Mouse (Mus musculus) gastrocnemius, adult 2 months (tissue): ENCODE data around the gene Fam57b. TPM values are rescaled to one million over a fixed set of nuclear protein-coding genes. Genes with fewer than 3 reads are reported as not detected.
A peak's percentile ranks its signal among the peaks of the same experiment; 100 is the strongest.

Experiments used
- DNase-seq: peaks from one replicate; pipeline ENCODE4 v3.0.0; 2022
- H3K27ac ChIP-seq: fragments of 200-600 bp; 2 replicates; pipeline ENCODE4 v1.8.1; 2022; ENCODE audit warnings: mild to moderate bottlenecking
- H3K4me3 ChIP-seq: fragments of 200-600 bp; 2 replicates; pipeline ENCODE4 v1.8.1; 2022; ENCODE audit warnings: mild to moderate bottlenecking, moderate library complexity
- CTCF ChIP-seq: fragments of 200-600 bp; IDR thresholded peaks from 2 replicates; pipeline ENCODE4 v1.8.1; 2022; ENCODE audit warnings: antibody characterized with exemption, mild to moderate bottlenecking, moderate library complexity
- intact Hi-C: fragments of 180-260 bp; cut with DNase I; formaldehyde crosslinking; loops from one replicate; pipeline ENCODE4 v1.15.1; 2025
- total RNA-seq, 2 experiments: library from RNA; stranded (reverse); gene quantifications; 2 replicates each; pipeline ENCODE4 v1.2.3; 2021

Gene Fam57b
- total RNA-seq, 2 experiments from 2014 or later, result 61.1 to 64.6 TPM

DNA sequence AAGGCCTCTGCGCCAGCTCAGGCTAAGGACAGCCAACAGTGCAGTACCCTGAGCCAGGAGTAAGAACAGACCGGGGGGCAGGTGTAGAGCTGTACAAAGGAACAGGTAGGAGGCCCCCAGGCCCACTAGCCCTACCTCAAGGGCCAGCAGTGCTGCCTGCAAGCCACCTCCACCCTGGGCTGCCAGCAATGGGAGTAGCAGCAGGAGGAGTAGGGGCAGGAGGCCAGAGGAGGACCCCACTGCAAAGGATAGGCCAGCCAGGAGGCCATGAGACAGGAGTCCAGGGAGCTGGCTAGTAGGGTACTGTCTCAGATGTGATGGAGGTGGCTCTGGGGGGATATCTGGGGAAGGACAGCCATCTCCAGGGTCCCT, 73.0 kb downstream of the Fam57b start:
- peak overlapping the region; percentile 35 for H3K27ac ChIP-seq
- TF ChIP-seq CTCF, result no peak
- intact Hi-C loops, result no loop called here
- no peak overlapping the region for H3K4me3 ChIP-seq
- DNase-seq, result no peak

- Histone ChIP-seq H3K27ac (no peak overlapping the region), H3K4me3 (no peak overlapping the region)
- no peak for DNase-seq
- intact Hi-C loops, result no loop called here
- no peak for TF ChIP-seq CTCF
These were observed 79.8 kb downstream of the Fam57b start for GRCm38 (mm10) chr7:126877239-126877638.

Other genes starting within 250 kb of the Fam57b start
- gene Eif3c, start 231.3 kb upstream of the Fam57b start, total RNA-seq, result 100 to 1,000 TPM; 153 to 163 TPM
- under 1 TPM; 0.38 to 0.78 TPM for gene Apobr, start 212.7 kb upstream of the Fam57b start, total RNA-seq
- 10 to 100 TPM in 1 of 2 experiments, 1 to 10 TPM in 1; 9.1 to 13.4 TPM for gene Cln3, start 211.9 kb upstream of the Fam57b start, total RNA-seq
- gene Il27, start 202.7 kb upstream of the Fam57b start, total RNA-seq, result not detected
- 10 to 100 TPM in 1 of 2 experiments, 1 to 10 TPM in 1; 8.8 to 10.9 TPM for gene Nupr1, start 166.8 kb upstream of the Fam57b start, total RNA-seq
- gene Sgf29, start 148.4 kb upstream of the Fam57b start, total RNA-seq, result 10 to 100 TPM; 30.0 to 34.1 TPM
- 10 to 100 TPM; 16.6 to 16.8 TPM for gene Sult1a1, start 121.2 kb upstream of the Fam57b start, total RNA-seq
- gene Bola2, start 102.3 kb upstream of the Fam57b start, total RNA-seq, result 10 to 100 TPM; 35.1 to 36.9 TPM
- gene Slx1b, start 101.9 kb upstream of the Fam57b start, total RNA-seq, result 1 to 10 TPM; 2.7 to 3.3 TPM
- gene Coro1a, start 89.9 kb upstream of the Fam57b start, total RNA-seq, result 1 to 10 TPM; 2.3 to 2.4 TPM
- gene Mapk3, start 38.1 kb upstream of the Fam57b start, total RNA-seq, result 10 to 100 TPM; 22.3 to 22.4 TPM
- gene Gdpd3, start 31.3 kb upstream of the Fam57b start, total RNA-seq, result 1 to 10 TPM in 1 of 2 experiments, under 1 TPM in 1; 0.67 to 1.3 TPM
- gene Ypel3, start 20.7 kb upstream of the Fam57b start, total RNA-seq, result 10 to 100 TPM; 74.6 to 93.1 TPM
- under 1 TPM; 0.42 to 0.48 TPM for gene Tbx6, start 16.2 kb upstream of the Fam57b start, total RNA-seq
- 10 to 100 TPM; 22.8 to 25.7 TPM for gene Ppp4c, start 5.2 kb upstream of the Fam57b start, total RNA-seq
- not detected for gene 4930451I11Rik, start 34.0 kb downstream of the Fam57b start, total RNA-seq
- not detected for gene Doc2a, start 49.7 kb downstream of the Fam57b start, total RNA-seq
- gene Hirip3, start 64.3 kb downstream of the Fam57b start, total RNA-seq, result 1 to 10 TPM; 5.3 to 6.3 TPM
- gene Ino80e, start 64.7 kb downstream of the Fam57b start, total RNA-seq, result 10 to 100 TPM in 1 of 2 experiments, 1 to 10 TPM in 1; 8.7 to 12.9 TPM
- gene Taok2, start 87.0 kb downstream of the Fam57b start, total RNA-seq, result 10 to 100 TPM; 22.3 to 23.5 TPM
- 10 to 100 TPM; 10.9 to 11.3 TPM for gene Tmem219, start 125.2 kb downstream of the Fam57b start, total RNA-seq
- gene Kctd13, start 131.2 kb downstream of the Fam57b start, total RNA-seq, result 1 to 10 TPM; 2.5 to 2.9 TPM
- not detected for gene Asphd1, start 151.9 kb downstream of the Fam57b start, total RNA-seq
- gene Sez6l2, start 152.9 kb downstream of the Fam57b start, total RNA-seq, result 1 to 10 TPM; 1.1 to 1.4 TPM
- 10 to 100 TPM; 29.3 to 41.0 TPM for gene Cdipt, start 178.2 kb downstream of the Fam57b start, total RNA-seq
- under 1 TPM in 1 of 2 experiments, not detected in 1; 0.47 TPM for gene Cdiptos, start 178.4 kb downstream of the Fam57b start, total RNA-seq
- gene Mvp, start 217.0 kb downstream of the Fam57b start, total RNA-seq, result 10 to 100 TPM; 26.5 to 30.2 TPM
- gene Pagr1b, start 218.8 kb downstream of the Fam57b start, total RNA-seq, result not detected
- 1 to 10 TPM in 1 of 2 experiments, not detected in 1; 2.4 TPM for gene Pagr1a, start 219.7 kb downstream of the Fam57b start, total RNA-seq
- gene Gm42742, start 223.4 kb downstream of the Fam57b start, total RNA-seq, result 10 to 100 TPM; 19.4 to 21.7 TPM
- gene Prrt2, start 223.5 kb downstream of the Fam57b start, total RNA-seq, result under 1 TPM; 0.14 to 0.61 TPM
- 10 to 100 TPM; 74.5 to 79.0 TPM for gene Maz, start 229.4 kb downstream of the Fam57b start, total RNA-seq
- under 1 TPM; 0.66 to 0.84 TPM for gene Kif22, start 244.8 kb downstream of the Fam57b start, total RNA-seq